ENCODE assay signal across 8 mouse cellular contexts in genomic region chr11:119127147-119127546, GRCm38 (mm10). TPM values are rescaled to one million over a fixed set of nuclear protein-coding genes. Genes with fewer than 3 reads are reported as not detected.
A peak's percentile ranks its signal among the peaks of the same experiment; 100 is the strongest.
DNase-seq lines count a peak whose midpoint lies in the region; ATAC-seq lines count a peak whose summit lies in the region.

No protein-coding gene starts in this region.

- H3K36me3 ChIP-seq in heart, embryonic 15.5 days: no peaks in the 10 kb centered on the region
- H3K36me3 ChIP-seq in midbrain, embryonic 14.5 days (ENCODE audit: control insufficient read depth, insufficient read depth, low read length): no peaks in the 10 kb centered on the region

- 40% methylated on average over 12 of the region's 12 CpGs for WGBS in heart, embryonic 15.5 days
- 27% methylated on average over 12 of the region's 12 CpGs for WGBS in midbrain, embryonic 14.5 days

- H3K9me3 ChIP-seq in heart, embryonic 15.5 days (replicated peaks): no peaks in the 10 kb centered on the region
- no peaks in the 10 kb centered on the region for H3K9me3 ChIP-seq in midbrain, embryonic 14.5 days (ENCODE audit: control insufficient read depth, low read length)

- H3K4me2 ChIP-seq in heart, embryonic 15.5 days: 0 out of 2 replicates have a peak overlapping the region, but pooled peaks have one; percentile 5
- no peak overlapping the region; the same call in 1 of the 2 replicates for H3K4me2 ChIP-seq in midbrain, embryonic 14.5 days (ENCODE audit: low read length)

- no peaks in the 10 kb centered on the region for H3K27me3 ChIP-seq in heart, embryonic 15.5 days
- H3K27me3 ChIP-seq in midbrain, embryonic 14.5 days (ENCODE audit: control insufficient read depth, insufficient read depth, low read length): no peaks in the 10 kb centered on the region

- H3K9ac ChIP-seq in heart, embryonic 15.5 days: no peak overlapping the region
- H3K9ac ChIP-seq in midbrain, embryonic 14.5 days (replicated peaks; ENCODE audit: low read length): no peak overlapping the region; the same call in 1 of the 2 replicates

- peak overlapping the region; percentile 73 for H3K27ac ChIP-seq in heart, embryonic 15.5 days
- 0 out of 2 replicates have a peak overlapping the region, but pooled peaks have one; percentile 28 for H3K27ac ChIP-seq in midbrain, embryonic 14.5 days (replicated peaks; ENCODE audit: low read depth, low read length)

- no peak for DNase-seq in heart, adult 11 months
- peak; percentile 53 for DNase-seq in adrenal gland, postnatal 25 days
- peak; percentile 63 for DNase-seq in kidney, adult 9 months
- no peak for DNase-seq in midbrain, embryonic 14.5 days
- DNase-seq in layer of hippocampus, postnatal 14 days (ENCODE audit: low spot score in 2 of 2): no peak
- DNase-seq in spleen, adult 12 weeks (ENCODE audit: low spot score): no peak
- no peak for DNase-seq in thymus, adult 18-20 months

- no peak overlapping the region for H3K4me3 ChIP-seq in heart, embryonic 15.5 days
- no peak overlapping the region for H3K4me3 ChIP-seq in midbrain, embryonic 14.5 days (replicated peaks; ENCODE audit: low read depth, low read length)

- ATAC-seq in heart, embryonic 15.5 days (replicated peaks; ENCODE audit: insufficient number of reproducible peaks, insufficient read depth, low FRiP score, low read depth): no peak
- no peak for ATAC-seq in midbrain, embryonic 14.5 days (ENCODE audit: low FRiP score, low TSS enrichment)

- H3K4me1 ChIP-seq in heart, embryonic 15.5 days (replicated peaks): peaks cover 60% of the 10 kb centered on the region
- peaks cover 37% of the 10 kb centered on the region for H3K4me1 ChIP-seq in midbrain, embryonic 14.5 days (ENCODE audit: control insufficient read depth, insufficient read depth, low read length)

RNA-seq across cellular contexts. Expression of gene Cbx4, which starts 41.1 kb away (rescaled TPM):
- 9.3 and 11.6 TPM in 2 replicates for polyA plus RNA-seq in heart, embryonic 15.5 days (2015; fragmentation: Nextera tagmentation; extraction: Ambion mirVana)
- 100 and 121 TPM in 2 replicates for total RNA-seq in adrenal gland, postnatal 25 days (2021)
- polyA plus RNA-seq in midbrain, embryonic 14.5 days (2014; fragmentation: Nextera tagmentation; extraction: Ambion mirVana): 19.0 and 19.3 TPM in 2 replicates
- 10 to 100 TPM; 59.1 to 59.4 TPM for total RNA-seq in layer of hippocampus, postnatal 14 days (2021)

Comparison
In these comparisons a context has a peak if more than half of its experiments do, and no peak if none do; other contexts are left out.
1. DNase-seq: peak in adrenal gland, postnatal 25 days (single experiment) and kidney, adult 9 months (single experiment); none in heart, adult 11 months (single experiment), midbrain, embryonic 14.5 days (single experiment), layer of hippocampus, postnatal 14 days (0 of 2), spleen, adult 12 weeks (single experiment) and thymus, adult 18-20 months (0 of 2).